Mouse (Mus musculus): ENCODE results near the gene Snrpc. TPM values are rescaled to one million over a fixed set of nuclear protein-coding genes. Genes with fewer than 3 reads are reported as not detected.

The Snrpc gene
- polyA plus RNA-seq, 1 experiment = 108 TPM

- no peaks in the 10 kb centered on the region for H3K36me3 ChIP-seq (ENCODE audit: control insufficient read depth, insufficient read depth, low read length)
- H3K4me3 ChIP-seq (ENCODE audit: low read depth, low read length) = no peak overlapping the region
- TF ChIP-seq CTCF (IDR thresholded peaks at IDR 0.05; ENCODE audit: extremely low read depth, insufficient read length, insufficient replicate concordance, low read depth, low read length) (no peak), POLR2A (IDR thresholded peaks at IDR 0.05; ENCODE audit: low read depth, low read length) (no peak)
- H3K27me3 ChIP-seq (ENCODE audit: control insufficient read depth, insufficient read depth, low read length) = no peaks in the 10 kb centered on the region
- WGBS = 78% methylated on average over 2 of the region's 2 CpGs
- H3K4me1 ChIP-seq (ENCODE audit: control insufficient read depth, insufficient read depth, insufficient read length, low read length) = no peaks in the 10 kb centered on the region
- H3K27ac ChIP-seq (ENCODE audit: insufficient read depth, low read depth, low read length) = no peak overlapping the region
Observed at GRCm38 (mm10) chr17:27865461-27865860, 27.5 kb downstream of the Snrpc start.

GRCm38 (mm10) chr17:27866737-27867136 is 28.8 kb downstream of the Snrpc start:
- Histone ChIP-seq H3K4me3 (ENCODE audit: low read depth, low read length) (no peak overlapping the region), H3K27ac (ENCODE audit: insufficient read depth, low read depth, low read length) (no peak overlapping the region), H3K27me3 (ENCODE audit: control insufficient read depth, insufficient read depth, low read length) (no peaks in the 10 kb centered on the region), H3K36me3 (ENCODE audit: control insufficient read depth, insufficient read depth, low read length) (no peaks in the 10 kb centered on the region), H3K4me1 (ENCODE audit: control insufficient read depth, insufficient read depth, insufficient read length, low read length) (no peaks in the 10 kb centered on the region)
- WGBS = 63% methylated on average over 4 of the region's 4 CpGs
- TF ChIP-seq CTCF (IDR thresholded peaks at IDR 0.05; ENCODE audit: extremely low read depth, insufficient read length, insufficient replicate concordance, low read depth, low read length) (no peak), POLR2A (IDR thresholded peaks at IDR 0.05; ENCODE audit: low read depth, low read length) (no peak)

GRCm38 (mm10) chr17:27871851-27872250 is 33.9 kb downstream of the Snrpc start:
- no peak overlapping the region for H3K27ac ChIP-seq (ENCODE audit: insufficient read depth, low read depth, low read length)
- no peaks in the 10 kb centered on the region for H3K27me3 ChIP-seq (ENCODE audit: control insufficient read depth, insufficient read depth, low read length)
- TF ChIP-seq POLR2A (IDR thresholded peaks at IDR 0.05; ENCODE audit: low read depth, low read length) = no peak
- no peak for TF ChIP-seq CTCF (IDR thresholded peaks at IDR 0.05; ENCODE audit: extremely low read depth, insufficient read length, insufficient replicate concordance, low read depth, low read length)
- WGBS = 92% methylated on average over 3 of the region's 3 CpGs
- no peaks in the 10 kb centered on the region; the same call in 1 of the 2 replicates for H3K36me3 ChIP-seq (ENCODE audit: control insufficient read depth, insufficient read depth, low read length)
- H3K4me3 ChIP-seq (ENCODE audit: low read depth, low read length) = no peak overlapping the region
- H3K4me1 ChIP-seq (ENCODE audit: control insufficient read depth, insufficient read depth, insufficient read length, low read length) = peaks cover 2% of the 10 kb centered on the region; the same call in 1 of the 2 replicates

GRCm38 (mm10) chr17:27873583-27873982 is 35.6 kb downstream of the Snrpc start:
- H3K27ac ChIP-seq (ENCODE audit: insufficient read depth, low read depth, low read length) = no peak overlapping the region
- no peaks in the 10 kb centered on the region; the same call in 1 of the 2 replicates for H3K36me3 ChIP-seq (ENCODE audit: control insufficient read depth, insufficient read depth, low read length)
- WGBS = 58% methylated on average over 3 of the region's 3 CpGs

GRCm38 (mm10) chr17:27874510-27874909 is 36.6 kb downstream of the Snrpc start:
- WGBS = 17% methylated on average over 5 of the region's 5 CpGs
- H3K4me3 ChIP-seq (ENCODE audit: low read depth, low read length) = no peak overlapping the region
- TF ChIP-seq CTCF (IDR thresholded peaks at IDR 0.05; ENCODE audit: extremely low read depth, insufficient read length, insufficient replicate concordance, low read depth, low read length) (no peak), POLR2A (IDR thresholded peaks at IDR 0.05; ENCODE audit: low read depth, low read length) (no peak)
- H3K4me1 ChIP-seq (ENCODE audit: control insufficient read depth, insufficient read depth, insufficient read length, low read length) = peaks cover 2% of the 10 kb centered on the region; the same call in 1 of the 2 replicates
- no peak overlapping the region for H3K27ac ChIP-seq (ENCODE audit: insufficient read depth, low read depth, low read length)
- no peaks in the 10 kb centered on the region for H3K27me3 ChIP-seq (ENCODE audit: control insufficient read depth, insufficient read depth, low read length)
- no peaks in the 10 kb centered on the region; the same call in 1 of the 2 replicates for H3K36me3 ChIP-seq (ENCODE audit: control insufficient read depth, insufficient read depth, low read length)

More at GRCm38 (mm10) chr17:27873583-27873982, 35.6 kb downstream of the Snrpc start:
- no peaks in the 10 kb centered on the region for H3K27me3 ChIP-seq (ENCODE audit: control insufficient read depth, insufficient read depth, low read length)
- H3K4me3 ChIP-seq (ENCODE audit: low read depth, low read length) = no peak overlapping the region
- TF ChIP-seq POLR2A (IDR thresholded peaks at IDR 0.05; ENCODE audit: low read depth, low read length) = no peak
- TF ChIP-seq CTCF (IDR thresholded peaks at IDR 0.05; ENCODE audit: extremely low read depth, insufficient read length, insufficient replicate concordance, low read depth, low read length) = no peak
- peaks cover 2% of the 10 kb centered on the region; the same call in 1 of the 2 replicates for H3K4me1 ChIP-seq (ENCODE audit: control insufficient read depth, insufficient read depth, insufficient read length, low read length)

GRCm38 (mm10) chr17:27881518-27881917 is 43.6 kb downstream of the Snrpc start:
- H3K27me3 ChIP-seq (ENCODE audit: control insufficient read depth, insufficient read depth, low read length) = no peaks in the 10 kb centered on the region
- TF ChIP-seq CTCF (IDR thresholded peaks at IDR 0.05; ENCODE audit: extremely low read depth, insufficient read length, insufficient replicate concordance, low read depth, low read length) = peak; percentile 34; the same call in 1 of the 2 replicates
- TF ChIP-seq POLR2A (IDR thresholded peaks at IDR 0.05; ENCODE audit: low read depth, low read length) = no peak
- no peak overlapping the region for H3K4me3 ChIP-seq (ENCODE audit: low read depth, low read length)
- peaks cover 24% of the 10 kb centered on the region for H3K36me3 ChIP-seq (ENCODE audit: control insufficient read depth, insufficient read depth, low read length)
- 79% methylated on average over 11 of the region's 11 CpGs for WGBS
- H3K4me1 ChIP-seq (ENCODE audit: control insufficient read depth, insufficient read depth, insufficient read length, low read length) = no peaks in the 10 kb centered on the region
- H3K27ac ChIP-seq (ENCODE audit: insufficient read depth, low read depth, low read length) = no peak overlapping the region

- Histone ChIP-seq H3K27ac (ENCODE audit: insufficient read depth, low read depth, low read length) (no peak overlapping the region), H3K4me1 (ENCODE audit: control insufficient read depth, insufficient read depth, insufficient read length, low read length) (no peaks in the 10 kb centered on the region), H3K27me3 (ENCODE audit: control insufficient read depth, insufficient read depth, low read length) (no peaks in the 10 kb centered on the region), H3K4me3 (ENCODE audit: low read depth, low read length) (no peak overlapping the region), H3K36me3 (ENCODE audit: control insufficient read depth, insufficient read depth, low read length) (peaks cover 30% of the 10 kb centered on the region)
- TF ChIP-seq POLR2A (IDR thresholded peaks at IDR 0.05; ENCODE audit: low read depth, low read length) (no peak), CTCF (IDR thresholded peaks at IDR 0.05; ENCODE audit: extremely low read depth, insufficient read length, insufficient replicate concordance, low read depth, low read length) (no peak)
- WGBS = 87% methylated on average over 8 of the region's 8 CpGs
Observed at GRCm38 (mm10) chr17:27883129-27883528, 45.2 kb downstream of the Snrpc start.
